ENCODE assay signal across 8 mouse cellular contexts in genomic region chr5:77266066-77266885, GRCm38 (mm10). TPM values are rescaled to one million over a fixed set of nuclear protein-coding genes. Genes with fewer than 3 reads are reported as not detected.
DNase-seq lines count a peak whose midpoint lies in the region; ATAC-seq lines count a peak whose summit lies in the region.

No protein-coding gene starts in this region.

- peak overlapping the region; percentile 94 for H3K9ac ChIP-seq in embryonic facial prominence, embryonic 14.5 days (ENCODE audit: low read depth, low read length)
- peak overlapping the region; percentile 93 for H3K9ac ChIP-seq in heart, embryonic 11.5 days (ENCODE audit: low read depth, low read length)
- H3K9ac ChIP-seq in kidney, embryonic 15.5 days = peak overlapping the region; percentile 88
- H3K9ac ChIP-seq in neural tube, embryonic 13.5 days = peak overlapping the region; percentile 90

- no peaks in the 10 kb centered on the region for H3K27me3 ChIP-seq in embryonic facial prominence, embryonic 14.5 days (replicated peaks; ENCODE audit: control insufficient read depth, insufficient read depth, low read length)
- no peaks in the 10 kb centered on the region for H3K27me3 ChIP-seq in heart, embryonic 11.5 days (ENCODE audit: control insufficient read depth, insufficient read depth, low read length)
- no peaks in the 10 kb centered on the region for H3K27me3 ChIP-seq in kidney, embryonic 15.5 days
- H3K27me3 ChIP-seq in neural tube, embryonic 13.5 days = peaks cover 10% of the 10 kb centered on the region; the same call in 1 of the 2 replicates

- DNase-seq in urinary bladder, adult 18-20 months (ENCODE audit: low spot score in 2 of 2) = peak; percentile 26 to 64
- DNase-seq in urinary bladder, postnatal 10 days (ENCODE audit: low spot score) = no peak
- peak; percentile 70 for DNase-seq in embryonic facial prominence, embryonic 14.5 days (ENCODE audit: low spot score)
- peak; percentile 49 to 54 for DNase-seq in lung, adult 18-20 months
- DNase-seq in testis, postnatal 14 days (ENCODE audit: low spot score) = peak; percentile 55

- H3K27ac ChIP-seq in embryonic facial prominence, embryonic 14.5 days (replicated peaks; ENCODE audit: low read depth, low read length) = peak overlapping the region; percentile 98
- H3K27ac ChIP-seq in heart, embryonic 11.5 days (ENCODE audit: low read depth, low read length) = peak overlapping the region; percentile 98
- peak overlapping the region; percentile 99 for H3K27ac ChIP-seq in kidney, embryonic 15.5 days
- H3K27ac ChIP-seq in neural tube, embryonic 13.5 days (replicated peaks) = peak overlapping the region; percentile 88

- under 1% methylated on average over 29 of the region's 87 CpGs for WGBS in embryonic facial prominence, embryonic 14.5 days
- WGBS in heart, embryonic 11.5 days (ENCODE audit: insufficient replicate concordance) = under 1% methylated on average over 73 of the region's 87 CpGs
- 1% methylated on average over 70 of the region's 87 CpGs for WGBS in kidney, embryonic 15.5 days
- under 1% methylated on average over 87 of the region's 87 CpGs for WGBS in neural tube, embryonic 13.5 days

- peaks cover 34% of the 10 kb centered on the region for H3K36me3 ChIP-seq in embryonic facial prominence, embryonic 14.5 days (ENCODE audit: control insufficient read depth, insufficient read depth, low read length)
- peaks cover 18% of the 10 kb centered on the region for H3K36me3 ChIP-seq in heart, embryonic 11.5 days (ENCODE audit: control insufficient read depth, insufficient read depth, low read length)
- peaks cover 35% of the 10 kb centered on the region for H3K36me3 ChIP-seq in kidney, embryonic 15.5 days
- peaks cover 20% of the 10 kb centered on the region for H3K36me3 ChIP-seq in neural tube, embryonic 13.5 days

- ATAC-seq in embryonic facial prominence, embryonic 14.5 days (ENCODE audit: low read depth) = peak; percentile 64
- peak; percentile 73 for ATAC-seq in heart, embryonic 11.5 days (replicated peaks; ENCODE audit: insufficient number of reproducible peaks, low FRiP score, low TSS enrichment)
- peak; percentile 73 for ATAC-seq in kidney, embryonic 15.5 days (replicated peaks; ENCODE audit: low FRiP score)
- ATAC-seq in neural tube, embryonic 13.5 days (ENCODE audit: low read depth) = peak; percentile 68

- H3K4me3 ChIP-seq in embryonic facial prominence, embryonic 14.5 days (ENCODE audit: low read depth, low read length) = peak overlapping the region; percentile 75
- peak overlapping the region; percentile 96 for H3K4me3 ChIP-seq in heart, embryonic 11.5 days (ENCODE audit: low read depth, low read length)
- H3K4me3 ChIP-seq in kidney, embryonic 15.5 days (replicated peaks) = peak overlapping the region; percentile 94
- peak overlapping the region; percentile 91 for H3K4me3 ChIP-seq in neural tube, embryonic 13.5 days

- H3K9me3 ChIP-seq in embryonic facial prominence, embryonic 14.5 days (ENCODE audit: control insufficient read depth, low read length) = no peaks in the 10 kb centered on the region
- H3K9me3 ChIP-seq in heart, embryonic 11.5 days (replicated peaks; ENCODE audit: control insufficient read depth, low read length) = no peaks in the 10 kb centered on the region
- no peaks in the 10 kb centered on the region for H3K9me3 ChIP-seq in kidney, embryonic 15.5 days (replicated peaks)
- no peaks in the 10 kb centered on the region for H3K9me3 ChIP-seq in neural tube, embryonic 13.5 days

- peaks cover 9% of the 10 kb centered on the region; the same call in 1 of the 2 replicates for H3K4me1 ChIP-seq in embryonic facial prominence, embryonic 14.5 days (ENCODE audit: control insufficient read depth, insufficient read depth, low read length)
- H3K4me1 ChIP-seq in heart, embryonic 11.5 days (ENCODE audit: control insufficient read depth, insufficient read depth, low read length) = 0 out of 2 replicates have a peak, but pooled peaks cover 5% of the 10 kb centered on the region
- H3K4me1 ChIP-seq in kidney, embryonic 15.5 days = peaks cover 26% of the 10 kb centered on the region
- peaks cover 21% of the 10 kb centered on the region for H3K4me1 ChIP-seq in neural tube, embryonic 13.5 days (replicated peaks)

- H3K4me2 ChIP-seq in embryonic facial prominence, embryonic 14.5 days (ENCODE audit: low read depth, low read length) = peak overlapping the region; percentile 70
- H3K4me2 ChIP-seq in heart, embryonic 11.5 days = peak overlapping the region; percentile 69
- peak overlapping the region; percentile 68 for H3K4me2 ChIP-seq in kidney, embryonic 15.5 days
- H3K4me2 ChIP-seq in neural tube, embryonic 13.5 days = peak overlapping the region; percentile 76

RNA-seq across cellular contexts. Expression of gene Rest, which starts 1.0 kb away (rescaled TPM):
- polyA plus RNA-seq in embryonic facial prominence, embryonic 14.5 days (2014; fragmentation: Nextera tagmentation; extraction: Ambion mirVana) = 35.8 and 40.4 TPM in 2 replicates
- polyA plus RNA-seq in heart, embryonic 11.5 days (2014; fragmentation: Nextera tagmentation; extraction: Ambion mirVana) = 28.9 and 29.0 TPM in 2 replicates
- polyA plus RNA-seq in kidney, embryonic 15.5 days (2015; fragmentation: Nextera tagmentation; extraction: Ambion mirVana) = 39.2 and 40.4 TPM in 2 replicates
- 9.7 and 12.5 TPM in 2 replicates for polyA plus RNA-seq in neural tube, embryonic 13.5 days (2015; fragmentation: Nextera tagmentation; extraction: Ambion mirVana)

RNA-seq across cellular contexts. Expression of gene Noa1, which starts 43.6 kb away (rescaled TPM):
- 25.6 and 25.7 TPM in 2 replicates for polyA plus RNA-seq in embryonic facial prominence, embryonic 14.5 days (2014; fragmentation: Nextera tagmentation; extraction: Ambion mirVana)
- 20.3 and 21.1 TPM in 2 replicates for polyA plus RNA-seq in heart, embryonic 11.5 days (2014; fragmentation: Nextera tagmentation; extraction: Ambion mirVana)
- 35.7 and 36.2 TPM in 2 replicates for polyA plus RNA-seq in kidney, embryonic 15.5 days (2015; fragmentation: Nextera tagmentation; extraction: Ambion mirVana)
- polyA plus RNA-seq in neural tube, embryonic 13.5 days (2015; fragmentation: Nextera tagmentation; extraction: Ambion mirVana) = 34.4 and 36.0 TPM in 2 replicates

RNA-seq across cellular contexts. Expression of gene Polr2b, which starts 43.7 kb away (rescaled TPM):
- 53.9 and 62.1 TPM in 2 replicates for polyA plus RNA-seq in embryonic facial prominence, embryonic 14.5 days (2014; fragmentation: Nextera tagmentation; extraction: Ambion mirVana)
- polyA plus RNA-seq in heart, embryonic 11.5 days (2014; fragmentation: Nextera tagmentation; extraction: Ambion mirVana) = 46.0 and 52.0 TPM in 2 replicates
- 67.0 and 69.5 TPM in 2 replicates for polyA plus RNA-seq in kidney, embryonic 15.5 days (2015; fragmentation: Nextera tagmentation; extraction: Ambion mirVana)
- 62.3 and 71.8 TPM in 2 replicates for polyA plus RNA-seq in neural tube, embryonic 13.5 days (2015; fragmentation: Nextera tagmentation; extraction: Ambion mirVana)

RNA-seq across cellular contexts. Expression of gene Spink2, which starts 55.0 kb away (rescaled TPM):
- polyA plus RNA-seq in embryonic facial prominence, embryonic 14.5 days (2014; fragmentation: Nextera tagmentation; extraction: Ambion mirVana) = 3.9 and 4.7 TPM in 2 replicates
- polyA plus RNA-seq in heart, embryonic 11.5 days (2014; fragmentation: Nextera tagmentation; extraction: Ambion mirVana) = 7.3 and 9.1 TPM in 2 replicates
- 2.1 TPM in 2 replicates for polyA plus RNA-seq in kidney, embryonic 15.5 days (2015; fragmentation: Nextera tagmentation; extraction: Ambion mirVana)
- 4.8 and 5.1 TPM in 2 replicates for polyA plus RNA-seq in neural tube, embryonic 13.5 days (2015; fragmentation: Nextera tagmentation; extraction: Ambion mirVana)
